Mouse (Mus musculus): ENCODE results near the gene Slc2a4. TPM values are rescaled to one million over a fixed set of nuclear protein-coding genes. Genes with fewer than 3 reads are reported as not detected.

Slc2a4 gene
- polyA plus RNA-seq, 1 experiment from 2014 or later, result 4.4 TPM

DNA sequence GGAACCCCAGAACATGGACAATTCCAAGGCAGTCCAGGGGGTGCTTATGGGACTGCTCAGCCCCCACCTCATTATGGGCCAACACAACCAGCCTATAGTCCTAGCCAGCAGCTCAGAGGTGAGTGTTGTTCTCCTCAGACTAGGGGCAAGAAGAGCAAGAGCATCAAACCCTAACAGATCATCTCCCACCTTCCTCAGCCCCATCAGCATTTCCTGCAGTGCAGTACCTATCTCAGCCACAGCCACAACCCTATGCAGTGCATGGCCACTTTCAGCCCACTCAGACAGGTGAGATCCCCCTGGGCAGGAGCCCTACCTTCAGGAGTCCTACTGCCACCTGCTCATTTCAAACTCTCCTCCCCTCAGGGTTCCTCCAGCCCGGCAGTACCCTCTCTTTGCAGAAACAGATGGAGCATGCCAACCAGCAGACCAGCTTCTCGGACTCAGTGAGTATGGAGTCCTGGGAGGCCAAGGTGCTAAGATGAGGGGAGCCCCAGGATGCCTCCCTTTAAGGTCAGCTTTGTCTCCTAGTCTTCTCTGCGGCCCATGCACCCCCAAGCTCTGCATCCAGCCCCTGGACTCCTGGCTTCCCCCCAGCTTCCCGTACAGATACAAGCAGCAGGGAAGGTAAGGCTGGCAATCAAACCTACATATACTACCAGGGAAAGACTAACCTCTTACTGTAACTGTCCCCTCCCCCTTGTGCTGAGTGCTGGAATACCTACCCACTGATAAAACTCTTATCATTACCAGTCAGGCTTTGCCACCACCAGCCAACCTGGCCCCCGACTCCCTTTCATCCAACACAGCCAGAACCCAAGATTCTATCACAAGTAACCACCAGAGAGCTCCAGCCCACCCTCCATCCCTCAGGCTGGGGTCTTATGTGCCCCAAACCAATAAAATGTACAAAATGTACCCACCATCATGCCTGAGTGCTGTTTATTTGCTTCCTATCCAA, 32.0 kb downstream of the Slc2a4 start:
- Histone ChIP-seq H3K27me3 (replicated peaks) (no peaks in the 10 kb centered on the region), H3K36me3 (peaks cover 69% of the 10 kb centered on the region), H3K4me2 (peak overlapping the region; percentile 99), H3K27ac (replicated peaks) (no peak overlapping the region), H3K4me1 (peaks cover 59% of the 10 kb centered on the region), H3K9ac (replicated peaks) (no peak overlapping the region), H3K9me3 (replicated peaks) (no peaks in the 10 kb centered on the region), H3K4me3 (replicated peaks) (0 out of 2 replicates have a peak overlapping the region, but pooled peaks have one; percentile 1)
- 74% methylated on average over 5 of the region's 5 CpGs for WGBS
- no peak for ATAC-seq (ENCODE audit: low FRiP score)

DNA sequence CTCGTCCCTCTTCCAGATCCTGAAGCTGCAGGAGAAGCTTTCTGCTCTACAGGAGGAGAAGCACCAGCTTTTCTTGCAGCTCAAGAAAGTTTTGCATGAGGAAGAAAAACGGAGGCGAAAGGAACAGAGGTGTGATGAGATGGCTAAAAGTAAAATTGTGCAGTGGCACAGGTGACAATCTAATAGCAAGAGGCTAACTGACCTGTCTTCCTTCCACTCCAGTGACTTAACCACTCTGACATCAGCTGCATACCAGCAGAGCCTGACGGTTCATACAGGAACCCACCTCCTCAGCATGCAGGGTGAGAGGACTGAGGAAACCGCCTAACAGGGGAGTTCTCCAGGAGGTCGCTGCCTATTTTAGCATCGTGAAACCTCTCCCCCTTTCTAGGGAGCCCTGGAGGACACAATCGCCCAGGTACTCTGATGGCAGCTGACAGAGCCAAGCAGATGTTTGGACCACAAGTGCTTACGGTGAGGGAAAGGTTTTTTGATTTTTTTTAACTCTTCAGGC, 33.0 kb downstream of the Slc2a4 start:
- Histone ChIP-seq H3K4me1 (peaks cover 55% of the 10 kb centered on the region), H3K9me3 (replicated peaks) (no peaks in the 10 kb centered on the region), H3K4me2 (peak overlapping the region; percentile 99), H3K27ac (replicated peaks) (no peak overlapping the region), H3K9ac (replicated peaks) (peak overlapping the region; percentile 82), H3K4me3 (replicated peaks) (peak overlapping the region; percentile 92), H3K27me3 (replicated peaks) (no peaks in the 10 kb centered on the region), H3K36me3 (peaks cover 79% of the 10 kb centered on the region)
- ATAC-seq (ENCODE audit: low FRiP score), result no peak
- WGBS, result 40% methylated on average over 9 of the region's 9 CpGs

- ATAC-seq (ENCODE audit: low FRiP score), result no peak
Observed at GRCm38 (mm10) chr11:69914372-69914764, 33.6 kb downstream of the Slc2a4 start.

DNA sequence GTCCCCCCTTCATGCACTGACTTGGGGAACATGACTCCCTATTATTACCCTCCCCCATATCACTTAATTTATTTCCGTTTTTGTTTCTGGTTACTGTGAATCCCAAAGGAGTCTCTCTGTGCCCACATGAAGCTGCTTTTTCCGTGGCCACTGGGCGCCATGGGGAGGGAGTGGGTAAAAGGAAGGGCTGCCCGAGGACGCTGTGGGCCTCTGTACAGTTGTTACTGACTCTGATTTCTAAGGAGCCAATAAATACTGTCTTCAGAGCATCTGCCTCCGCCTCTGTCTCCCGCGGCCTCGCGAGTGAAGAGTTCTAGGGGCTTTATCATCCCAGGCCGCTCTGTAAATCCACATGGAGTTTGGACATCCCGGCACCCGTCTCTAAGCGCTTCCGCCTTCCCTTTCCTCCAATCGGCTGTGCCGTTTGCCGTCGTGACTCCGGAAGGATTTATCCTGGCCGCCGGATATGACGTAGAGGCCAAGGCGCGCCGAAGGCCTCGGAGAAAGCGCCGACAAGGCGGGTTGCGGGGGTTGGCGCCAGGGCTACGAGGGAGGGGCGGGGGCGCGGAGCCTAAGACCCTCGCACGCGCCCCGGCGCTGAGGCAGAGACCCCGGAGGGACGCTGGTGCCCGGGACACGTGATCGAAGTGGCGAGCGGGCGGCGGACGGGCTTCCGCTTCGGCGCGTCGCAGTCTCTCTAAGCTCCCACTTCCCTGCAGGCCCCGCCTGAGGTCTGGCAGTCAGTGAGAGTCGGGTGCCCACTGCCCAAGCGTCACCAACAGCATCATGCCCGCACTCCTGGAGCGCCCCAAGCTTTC, 34.2 kb downstream of the Slc2a4 start, which contains the start of gene Gps2:
Gene Gps2 (plus strand): TSS at position 335 of the 818 bp plus-strand sequence.
- peak within 1 kb of the TSS; percentile 92 for H3K4me3 ChIP-seq (replicated peaks)
- ATAC-seq (ENCODE audit: low FRiP score), result peak; percentile 91
- 2% methylated on average over 61 of the region's 61 CpGs for WGBS
- no peaks in the 10 kb centered on the region for H3K9me3 ChIP-seq (replicated peaks)
- peaks cover 87% of the 10 kb centered on the region for H3K36me3 ChIP-seq
- H3K27ac ChIP-seq (replicated peaks), result peak within 1 kb of the TSS; percentile 94
- peak within 1 kb of the TSS; percentile 99 for H3K4me2 ChIP-seq
- peak within 1 kb of the TSS; percentile 82 for H3K9ac ChIP-seq (replicated peaks)
- no peaks in the 10 kb centered on the region for H3K27me3 ChIP-seq (replicated peaks)
- peaks cover 43% of the 10 kb centered on the region for H3K4me1 ChIP-seq

More at GRCm38 (mm10) chr11:69914372-69914764, 33.6 kb downstream of the Slc2a4 start:
- H3K4me3 ChIP-seq (replicated peaks), result peak overlapping the region; percentile 92
- peak overlapping the region; percentile 99 for H3K4me2 ChIP-seq
- H3K9ac ChIP-seq (replicated peaks), result peak overlapping the region; percentile 82
- H3K27ac ChIP-seq (replicated peaks), result peak overlapping the region; percentile 94
- under 1% methylated on average over 17 of the region's 17 CpGs for WGBS
- H3K9me3 ChIP-seq (replicated peaks), result no peaks in the 10 kb centered on the region
- peaks cover 49% of the 10 kb centered on the region for H3K4me1 ChIP-seq
- H3K36me3 ChIP-seq, result peaks cover 85% of the 10 kb centered on the region
- H3K27me3 ChIP-seq (replicated peaks), result no peaks in the 10 kb centered on the region

DNA sequence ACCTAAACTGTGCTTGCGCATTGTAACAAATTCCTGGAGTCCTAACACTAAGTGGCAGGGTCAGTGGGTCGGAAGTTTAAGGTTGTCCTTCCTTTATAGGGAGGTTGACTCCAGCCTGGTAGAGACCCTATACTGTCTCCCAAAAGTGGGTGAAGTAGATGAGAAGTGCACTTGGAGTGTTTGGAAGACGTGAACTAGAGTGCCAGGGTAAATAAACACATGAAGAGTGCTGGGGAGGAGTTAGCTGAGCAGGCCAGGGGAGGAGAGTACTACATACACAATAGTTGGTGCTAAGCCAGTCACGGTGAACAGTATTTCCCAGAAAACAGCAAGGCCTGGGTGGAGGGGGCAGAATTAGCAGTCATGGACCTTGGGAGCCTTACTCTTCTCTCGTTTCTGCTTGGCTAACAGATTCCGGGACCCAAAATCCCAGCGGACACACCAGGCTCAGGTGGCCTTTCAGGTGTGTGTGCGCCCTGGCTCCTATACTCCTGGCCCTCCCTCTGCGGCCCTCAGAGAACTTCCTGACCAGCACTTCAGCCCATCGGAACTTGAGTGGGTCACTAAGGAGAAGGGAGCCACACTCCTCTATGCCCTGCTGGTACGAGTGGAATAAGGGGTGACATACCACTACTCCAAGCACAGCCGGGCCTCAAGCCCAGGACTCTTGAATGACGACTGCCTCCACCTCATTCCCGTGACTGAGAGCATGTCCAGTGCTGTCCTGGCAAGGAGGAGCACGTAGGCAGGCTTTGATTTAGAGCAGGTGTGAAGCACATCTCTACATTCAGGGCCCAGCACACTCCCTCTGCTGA, 35.1 kb downstream of the Slc2a4 start:
- Histone ChIP-seq H3K4me2 (peak overlapping the region; percentile 99), H3K36me3 (peaks cover 87% of the 10 kb centered on the region), H3K27me3 (replicated peaks) (no peaks in the 10 kb centered on the region), H3K9me3 (replicated peaks) (no peaks in the 10 kb centered on the region), H3K9ac (replicated peaks) (peak overlapping the region; percentile 82), H3K27ac (replicated peaks) (peak overlapping the region; percentile 94; the same call in 1 of the 2 replicates), H3K4me3 (replicated peaks) (peak overlapping the region; percentile 92), H3K4me1 (peaks cover 36% of the 10 kb centered on the region)
- peak; percentile 18 for ATAC-seq (ENCODE audit: low FRiP score)
- WGBS, result 84% methylated on average over 15 of the region's 15 CpGs

- Histone ChIP-seq H3K4me1 (peaks cover 34% of the 10 kb centered on the region), H3K27me3 (replicated peaks) (no peaks in the 10 kb centered on the region), H3K9ac (replicated peaks) (no peak overlapping the region), H3K36me3 (peaks cover 87% of the 10 kb centered on the region), H3K9me3 (replicated peaks) (no peaks in the 10 kb centered on the region), H3K4me3 (replicated peaks) (no peak overlapping the region), H3K27ac (replicated peaks) (no peak overlapping the region), H3K4me2 (no peak overlapping the region)
- 91% methylated on average over 6 of the region's 6 CpGs for WGBS
- no peak for ATAC-seq (ENCODE audit: low FRiP score)
Observed at GRCm38 (mm10) chr11:69911701-69912100, 36.3 kb downstream of the Slc2a4 start.

GRCm38 (mm10) chr11:69910781-69911560, 37.0 kb downstream of the Slc2a4 start:
- Histone ChIP-seq H3K4me1 (peaks cover 29% of the 10 kb centered on the region), H3K9me3 (replicated peaks) (no peaks in the 10 kb centered on the region), H3K4me3 (replicated peaks) (no peak overlapping the region), H3K27ac (replicated peaks) (no peak overlapping the region), H3K27me3 (replicated peaks) (no peaks in the 10 kb centered on the region), H3K4me2 (no peak overlapping the region), H3K9ac (replicated peaks) (no peak overlapping the region), H3K36me3 (peaks cover 87% of the 10 kb centered on the region)
- WGBS, result 97% methylated on average over 17 of the region's 17 CpGs
- ATAC-seq (ENCODE audit: low FRiP score), result no peak

DNA sequence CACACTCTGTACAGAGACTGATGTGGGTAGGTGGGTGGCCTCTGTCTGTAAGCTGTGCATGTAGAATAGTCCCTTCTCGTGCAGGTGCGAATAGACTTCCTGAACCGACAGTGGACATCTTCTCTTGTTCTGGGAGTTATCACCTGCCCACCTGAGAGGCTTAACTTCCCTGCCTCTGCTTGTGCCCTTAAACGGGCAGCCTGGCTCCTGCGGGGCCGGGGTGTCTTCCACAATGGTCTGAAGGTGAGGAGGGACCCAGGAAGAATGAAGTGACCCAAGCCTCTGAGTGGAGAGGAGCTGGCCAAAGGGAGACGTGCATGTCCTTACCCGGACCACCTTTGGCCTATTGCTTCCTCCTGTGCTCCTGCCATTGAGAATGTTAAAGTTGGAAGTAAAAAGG, 37.8 kb downstream of the Slc2a4 start:
- Histone ChIP-seq H3K4me1 (peaks cover 21% of the 10 kb centered on the region), H3K9me3 (replicated peaks) (no peaks in the 10 kb centered on the region), H3K4me2 (no peak overlapping the region), H3K9ac (replicated peaks) (no peak overlapping the region), H3K27ac (replicated peaks) (no peak overlapping the region), H3K27me3 (replicated peaks) (no peaks in the 10 kb centered on the region), H3K4me3 (replicated peaks) (no peak overlapping the region), H3K36me3 (peaks cover 87% of the 10 kb centered on the region)
- WGBS, result 95% methylated on average over 8 of the region's 8 CpGs
- ATAC-seq (ENCODE audit: low FRiP score), result no peak

DNA sequence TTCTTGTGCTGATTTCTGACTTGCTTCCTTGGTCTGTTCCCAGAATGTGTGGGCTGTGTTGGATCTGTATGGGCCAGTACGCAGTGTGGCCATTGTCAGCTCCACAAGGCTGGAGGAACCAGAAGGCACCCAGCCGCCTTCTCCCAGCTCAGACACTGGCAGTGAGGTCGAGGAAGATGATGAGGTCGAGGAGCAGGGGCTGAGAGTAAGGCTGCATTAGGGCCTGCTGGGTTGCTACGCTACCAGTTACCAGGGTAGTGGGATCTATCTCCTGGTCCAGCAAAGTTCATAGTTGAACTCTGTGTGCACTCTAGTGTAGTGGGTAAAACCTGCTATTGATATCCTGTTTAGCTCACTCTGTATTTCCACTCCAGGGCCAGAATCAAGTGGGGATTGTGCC, 38.8 kb downstream of the Slc2a4 start:
- WGBS, result 87% methylated on average over 5 of the region's 5 CpGs
- no peak overlapping the region for H3K27ac ChIP-seq (replicated peaks)
- H3K36me3 ChIP-seq, result peaks cover 92% of the 10 kb centered on the region
- no peaks in the 10 kb centered on the region for H3K9me3 ChIP-seq (replicated peaks)
- no peak overlapping the region for H3K9ac ChIP-seq (replicated peaks)
- no peak overlapping the region for H3K4me2 ChIP-seq
- no peak for ATAC-seq (ENCODE audit: low FRiP score)
- peaks cover 11% of the 10 kb centered on the region for H3K4me1 ChIP-seq
- no peaks in the 10 kb centered on the region for H3K27me3 ChIP-seq (replicated peaks)
- H3K4me3 ChIP-seq (replicated peaks), result no peak overlapping the region

GRCm38 (mm10) chr11:69908645-69909044, 39.3 kb downstream of the Slc2a4 start:
- no peak overlapping the region for H3K9ac ChIP-seq (replicated peaks)
- no peak overlapping the region for H3K27ac ChIP-seq (replicated peaks)

More at GRCm38 (mm10) chr11:69908645-69909044, 39.3 kb downstream of the Slc2a4 start:
- Histone ChIP-seq H3K9me3 (replicated peaks) (no peaks in the 10 kb centered on the region), H3K4me3 (replicated peaks) (no peak overlapping the region), H3K4me1 (peaks cover 10% of the 10 kb centered on the region), H3K27me3 (replicated peaks) (no peaks in the 10 kb centered on the region), H3K4me2 (no peak overlapping the region), H3K36me3 (peaks cover 97% of the 10 kb centered on the region)
- ATAC-seq (ENCODE audit: low FRiP score), result no peak
- 92% methylated on average over 11 of the region's 11 CpGs for WGBS

Data from neural tube, embryonic 15.5 days (tissue).